Mouse (Mus musculus) mouse embryonic stem cell (cell line): ENCODE measurements around the gene Apoe.

Source experiments
- in situ Hi-C, 2 experiments: fragments of 300-500 bp; cut with MboI; formaldehyde crosslinking; loops; 1 replicate in 1 of 2; 3 replicates in 1 of 2; pipeline ENCODE4 v1.14.3; 2019 to 2020; ENCODE audit warnings: low sequenced_read_pairs in 2 of 2, low pct_unique_long_range_greater_than_20kb in 1 of 2, mixed read lengths in 1 of 2; ENCODE audit not compliant: unreplicated experiment in 1 of 2

Apoe gene

DNA sequence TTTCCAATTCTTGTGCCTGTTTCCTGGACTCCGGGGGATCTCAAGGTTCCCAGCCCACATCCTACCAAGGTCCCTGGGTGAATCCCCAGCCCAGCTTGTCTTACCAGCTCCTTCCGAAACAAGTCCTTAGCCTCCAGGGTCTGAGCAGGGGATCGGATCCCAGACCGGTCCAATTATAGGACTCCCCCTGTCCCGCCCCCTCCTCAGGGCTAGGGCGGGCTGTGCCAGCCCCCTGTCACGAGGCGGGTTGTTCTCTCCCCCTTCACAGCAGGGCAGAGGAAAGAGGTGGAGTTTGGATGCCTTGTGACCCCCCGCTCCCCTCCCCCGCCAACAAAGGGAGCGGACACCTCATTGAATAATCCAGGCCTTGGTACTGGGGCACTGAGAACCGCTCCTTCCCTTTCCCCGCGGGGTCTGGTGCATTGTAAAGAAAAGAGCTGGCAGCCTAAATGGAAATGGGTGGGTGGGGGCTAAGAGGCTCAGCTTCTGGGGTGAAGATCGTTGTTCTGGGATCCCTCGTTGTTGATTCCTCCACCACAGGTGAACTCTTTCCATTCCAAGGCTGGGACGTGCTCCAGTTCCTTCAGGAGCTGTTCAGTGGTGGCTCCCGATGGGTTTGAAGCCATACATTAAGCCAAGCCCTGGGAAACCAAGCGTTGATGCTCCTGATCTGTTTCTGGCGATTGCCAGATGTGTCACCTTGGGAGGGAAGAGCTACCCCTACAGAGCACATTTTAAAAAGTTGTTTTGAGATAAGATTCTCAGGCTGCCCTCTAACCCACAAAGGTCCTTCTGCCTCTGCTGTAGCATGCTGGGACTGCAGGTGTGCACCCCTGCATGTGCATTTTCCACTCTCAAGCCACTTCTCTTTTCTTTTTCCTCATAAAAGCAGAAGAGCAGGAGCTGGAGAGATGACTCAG, at the start of gene Apoe:
Apoe (minus strand) TSS at position 282 of the 920 bp plus-strand sequence.
- in situ Hi-C loops, result no loop called here

DNA sequence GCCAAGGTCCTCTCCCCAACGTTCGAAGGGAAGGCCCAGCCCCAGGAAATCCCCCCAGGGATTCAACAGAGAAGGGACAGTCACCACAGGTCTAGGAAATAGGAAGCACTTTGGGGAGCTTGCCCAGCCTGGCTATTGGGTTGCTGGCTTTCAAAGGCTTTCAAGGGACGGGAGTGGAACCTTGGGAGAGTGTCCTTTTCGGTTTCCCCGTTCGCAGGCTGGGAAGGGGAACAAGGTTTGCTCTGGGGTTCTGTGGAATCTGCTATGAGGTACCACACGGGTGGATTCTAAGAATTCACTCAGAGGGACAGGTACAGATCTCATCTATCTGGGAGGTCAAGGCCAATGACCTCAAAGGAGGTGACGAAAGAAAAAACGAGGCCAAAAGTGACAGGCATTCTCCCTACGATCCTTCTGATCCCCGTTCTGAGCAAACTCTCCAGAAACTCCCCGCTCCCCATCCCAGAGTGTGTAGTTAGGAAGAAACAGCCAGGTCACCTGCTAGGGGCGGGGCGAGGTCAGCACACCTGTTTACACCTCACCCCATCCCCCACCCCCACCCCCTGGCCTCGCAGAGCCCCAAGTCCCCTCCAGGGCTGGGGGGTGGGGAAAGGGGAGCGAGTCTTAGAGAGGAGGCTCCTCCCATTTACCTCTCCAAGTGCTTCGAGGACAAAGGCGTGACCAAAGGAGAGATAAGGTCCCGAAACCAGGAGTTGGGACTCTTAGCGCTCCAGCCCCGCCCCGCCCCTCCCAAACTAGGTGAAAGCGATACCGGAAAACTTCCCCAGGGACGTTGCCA, 48.6 kb upstream of the Apoe start:
- in situ Hi-C loops, result loop anchor here (5.0 kb wide), 1 partner anchor 40 kb away; no protein-coding TSS in a partner anchor

DNA sequence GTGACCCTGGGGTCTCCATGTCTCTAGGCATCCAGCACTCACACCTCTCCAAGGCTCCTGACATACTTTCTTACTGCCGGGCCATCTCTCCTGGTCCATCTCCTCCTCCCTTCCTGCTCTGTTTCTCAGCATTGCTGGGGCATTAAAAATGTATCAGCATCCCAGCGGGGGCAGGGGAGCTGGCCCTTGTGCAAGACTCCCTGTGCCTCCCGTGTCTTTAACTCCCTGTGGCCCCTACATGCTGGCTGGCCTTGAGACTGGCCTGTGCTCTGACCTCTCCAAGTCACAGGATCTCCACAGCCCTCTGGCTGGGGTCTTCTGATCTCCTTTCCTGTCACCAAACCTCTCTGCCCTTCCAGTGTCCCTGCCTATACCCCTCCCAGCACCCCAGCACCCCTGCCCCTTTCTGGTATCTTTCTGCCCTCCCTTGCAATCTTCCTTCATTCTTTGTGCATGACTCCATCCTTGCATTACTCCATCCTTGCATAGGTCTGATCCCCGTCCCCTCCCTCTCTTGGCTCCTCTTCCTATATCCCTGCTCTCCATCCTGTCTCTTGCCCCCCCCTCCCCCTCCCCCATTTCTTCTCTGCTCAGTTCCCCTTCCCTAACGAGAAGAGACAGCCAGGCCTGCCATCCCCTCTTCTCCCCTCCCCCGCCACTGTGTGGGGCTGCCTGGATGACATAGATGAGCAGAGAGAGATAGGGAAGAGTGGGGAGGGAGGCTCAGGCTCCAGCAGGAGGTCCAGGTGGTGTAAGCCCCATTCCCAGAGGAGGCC, 47.6 kb upstream of the Apoe start:
- in situ Hi-C loops, result loop anchor here (5.0 kb wide), 1 partner anchor 41 kb away; no protein-coding TSS in a partner anchor

DNA sequence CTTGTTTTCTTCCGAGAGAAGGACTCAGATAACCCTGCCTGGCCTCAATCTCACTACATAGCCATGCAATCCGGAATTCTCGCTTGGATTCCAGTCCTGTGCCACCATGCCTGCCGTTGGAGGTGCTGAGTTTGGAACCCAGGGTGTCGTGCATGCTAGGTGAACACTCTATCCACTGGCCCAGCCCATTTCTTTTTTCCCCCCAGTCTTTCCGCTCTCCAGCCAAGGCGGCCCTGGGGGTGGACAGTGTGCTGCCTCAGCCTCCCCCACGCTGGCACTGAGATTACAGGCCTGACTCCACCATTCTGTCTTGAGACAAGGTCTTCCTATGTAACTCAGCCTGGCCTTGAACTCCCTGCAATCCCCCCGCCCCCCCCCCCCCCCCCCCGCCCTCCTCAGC, 47.0 kb upstream of the Apoe start:
- in situ Hi-C loops, result loop anchor here (5.0 kb wide), 1 partner anchor 41 kb away; no protein-coding TSS in a partner anchor

DNA sequence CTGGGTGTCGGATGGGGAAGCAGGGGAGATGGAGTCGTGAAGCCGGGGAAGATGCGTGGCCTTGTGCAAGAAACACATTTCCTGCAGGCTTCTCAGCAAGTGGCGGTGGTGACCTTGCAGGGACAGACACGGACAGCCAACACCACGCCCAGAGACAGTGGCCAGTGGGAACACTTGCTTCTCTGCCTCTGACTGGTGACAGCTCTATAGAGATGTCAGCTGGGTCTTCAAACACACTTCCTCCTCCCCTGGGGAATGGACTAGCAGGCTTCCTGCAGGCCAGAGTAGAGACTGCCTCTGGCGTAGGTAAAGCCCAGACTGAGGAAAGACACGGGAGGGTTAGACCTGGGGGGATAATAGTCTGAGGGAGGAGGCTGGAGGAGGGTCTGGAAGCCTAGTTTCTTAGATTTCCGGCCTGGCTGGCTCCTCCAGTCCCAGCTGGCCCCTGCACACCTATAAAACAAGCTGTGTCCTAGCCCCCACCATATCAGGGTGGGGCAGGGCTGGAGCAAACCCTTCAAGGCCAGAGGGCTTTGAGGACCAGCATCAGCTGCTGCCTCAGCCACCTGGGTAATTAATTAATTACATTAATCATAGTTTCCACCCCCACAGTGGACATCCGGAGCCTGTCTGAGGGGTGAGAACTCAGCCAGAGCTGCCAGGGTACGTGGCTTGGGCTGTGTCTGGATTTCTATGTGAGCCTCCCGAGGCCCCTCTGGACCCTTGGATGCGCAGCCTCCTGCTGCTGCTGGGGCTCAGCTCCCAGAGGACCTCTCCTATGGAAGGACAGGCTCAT, 45.8 kb upstream of the Apoe start:
- in situ Hi-C loops, result loop anchor here (5.0 kb wide), 1 partner anchor 43 kb away; no protein-coding TSS in a partner anchor

DNA sequence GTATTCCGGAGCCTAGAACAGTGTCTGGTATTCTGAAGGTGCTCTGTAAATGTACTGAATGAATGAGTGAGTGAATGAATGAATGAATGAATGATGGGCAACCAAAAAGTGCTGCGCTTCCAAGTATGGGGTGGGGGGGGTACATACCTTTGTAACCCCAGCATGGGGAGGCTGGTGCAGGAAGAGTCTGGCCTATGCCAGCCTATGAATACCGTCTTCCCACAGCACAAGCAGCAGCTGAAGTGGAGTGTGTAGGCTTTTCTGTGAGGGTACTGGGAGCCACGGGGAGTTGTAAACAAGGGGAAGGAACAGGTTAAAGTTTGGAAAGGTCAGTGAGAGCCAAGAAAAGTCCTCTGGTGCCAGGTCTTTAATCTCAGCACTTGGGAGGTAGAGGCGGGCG, 44.8 kb upstream of the Apoe start:
- in situ Hi-C loops, result no loop called here

DNA sequence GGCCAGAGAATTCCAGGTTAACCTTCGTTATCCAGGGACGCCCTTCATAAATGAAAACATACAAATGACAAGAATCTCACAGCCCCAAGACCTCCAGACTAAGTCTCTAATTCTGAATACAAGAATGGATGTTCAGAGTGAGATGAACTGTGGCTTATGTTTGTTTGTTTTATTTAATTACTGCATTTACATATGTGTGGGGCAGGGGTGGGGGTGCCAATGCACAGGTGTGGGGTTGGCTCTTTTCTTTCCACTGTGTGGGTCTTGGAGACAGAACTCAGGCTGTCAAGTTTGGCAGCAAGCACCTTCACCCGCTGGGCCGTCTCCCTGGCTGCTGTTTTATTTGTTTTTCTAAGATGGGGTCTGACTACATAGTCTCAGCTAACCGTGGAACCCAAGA, 43.5 kb upstream of the Apoe start:
- in situ Hi-C loops, result no loop called here

DNA sequence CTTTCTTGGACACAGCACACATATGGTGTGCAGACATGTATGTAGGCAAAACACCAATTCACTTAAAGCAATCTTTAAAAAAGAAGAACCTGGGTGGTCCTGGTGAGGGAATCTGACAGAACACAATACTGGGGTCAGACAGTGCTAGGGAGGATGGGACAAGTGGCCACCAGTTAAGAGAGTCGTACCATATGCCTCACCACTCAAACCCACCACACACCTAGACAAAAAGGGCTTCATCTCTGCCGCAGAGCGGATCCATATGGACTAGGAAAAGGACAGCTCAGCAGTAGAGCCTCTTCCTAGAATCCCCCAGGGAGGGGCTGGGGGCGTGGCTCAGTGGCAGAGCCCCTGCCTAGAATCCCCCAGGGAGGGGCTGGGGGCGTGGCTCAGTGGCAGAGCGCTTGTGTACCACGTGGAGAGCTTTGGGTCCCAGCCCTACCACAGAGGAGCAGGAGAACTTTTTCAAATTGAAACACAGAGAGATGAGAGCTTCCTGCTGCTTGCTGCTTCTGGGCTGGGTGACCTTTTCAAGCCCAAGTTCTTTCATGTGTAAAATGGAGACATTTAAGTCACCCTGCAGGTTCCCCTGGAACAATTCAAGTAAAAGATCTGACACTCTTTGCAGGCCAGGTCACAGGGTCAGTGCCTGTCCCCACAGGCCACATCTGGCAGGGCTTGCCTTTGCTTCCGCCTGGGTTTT, 42.5 kb upstream of the Apoe start:
- in situ Hi-C loops, result no loop called here

DNA sequence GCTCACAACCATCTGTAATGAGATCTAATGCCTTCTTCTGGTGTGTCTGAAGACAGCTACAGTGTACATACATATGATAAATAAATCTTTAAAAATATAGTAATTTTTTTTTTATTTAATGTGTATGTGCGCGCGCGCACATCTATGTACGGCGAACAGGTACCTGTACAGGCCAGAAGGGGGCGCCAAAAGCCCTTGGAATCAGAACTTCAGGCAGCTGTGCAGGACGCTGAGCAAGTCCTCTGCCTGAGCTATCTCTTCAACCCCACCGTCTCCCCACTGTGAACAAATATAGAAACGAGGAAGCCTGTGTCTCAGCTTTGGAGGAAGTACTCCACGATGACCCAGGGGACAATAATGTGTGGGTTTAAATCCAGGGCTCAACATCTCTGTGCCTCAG, 41.3 kb upstream of the Apoe start:
- in situ Hi-C loops, result no loop called here

DNA sequence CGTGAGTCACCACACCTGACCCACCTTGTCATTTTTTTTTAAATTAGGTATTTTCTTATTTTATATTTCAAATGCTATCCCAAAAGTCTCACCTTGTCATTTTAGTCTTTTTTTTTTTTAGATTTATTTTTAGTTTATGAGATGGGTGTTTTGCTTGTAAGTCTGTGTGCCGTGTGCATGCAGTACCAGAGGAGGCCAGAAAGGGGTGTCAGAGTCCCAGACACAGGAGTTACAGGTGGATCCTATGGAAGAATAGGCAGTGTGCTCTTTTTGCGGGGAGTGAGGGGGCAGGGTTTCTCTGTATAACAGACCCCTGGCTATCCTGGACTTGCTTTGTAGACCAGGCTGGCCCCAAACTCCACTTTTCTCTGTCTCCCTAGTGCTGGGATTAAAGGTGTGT, 39.8 kb upstream of the Apoe start:
- in situ Hi-C loops, result no loop called here

DNA sequence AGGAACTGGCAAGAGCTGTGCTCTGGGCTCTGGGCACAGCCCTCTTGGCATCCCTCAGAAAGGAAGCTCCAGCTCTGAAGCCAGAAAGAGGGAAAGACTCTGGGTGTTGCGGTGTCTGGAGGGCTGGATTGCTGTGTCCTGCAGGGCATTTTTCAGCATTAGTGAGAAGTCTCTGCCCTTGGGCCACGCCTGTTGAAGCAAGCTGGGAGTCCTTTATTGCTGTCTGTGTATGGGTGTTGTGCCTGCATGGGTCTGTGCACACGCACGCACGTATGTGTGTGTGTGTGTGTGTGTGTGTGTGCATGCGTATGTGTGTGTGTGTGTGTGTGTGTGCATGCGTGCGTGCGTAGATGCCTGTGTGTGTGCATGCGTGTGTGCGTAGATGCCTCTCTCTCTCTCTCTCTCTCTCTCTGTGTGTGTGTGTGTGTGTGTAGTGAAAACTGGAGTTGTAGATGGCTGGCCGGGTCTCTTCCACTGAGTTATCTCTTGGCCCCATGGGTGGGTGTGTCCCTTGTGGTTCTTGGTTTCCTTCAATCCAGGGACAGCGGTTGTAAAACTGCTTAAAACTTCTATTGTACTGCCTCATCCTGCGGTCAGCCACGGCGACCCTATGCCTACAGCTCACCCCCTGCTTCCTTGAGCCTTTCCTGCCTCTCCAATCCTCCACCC, 37.5 kb upstream of the Apoe start:
- in situ Hi-C loops, result no loop called here

DNA sequence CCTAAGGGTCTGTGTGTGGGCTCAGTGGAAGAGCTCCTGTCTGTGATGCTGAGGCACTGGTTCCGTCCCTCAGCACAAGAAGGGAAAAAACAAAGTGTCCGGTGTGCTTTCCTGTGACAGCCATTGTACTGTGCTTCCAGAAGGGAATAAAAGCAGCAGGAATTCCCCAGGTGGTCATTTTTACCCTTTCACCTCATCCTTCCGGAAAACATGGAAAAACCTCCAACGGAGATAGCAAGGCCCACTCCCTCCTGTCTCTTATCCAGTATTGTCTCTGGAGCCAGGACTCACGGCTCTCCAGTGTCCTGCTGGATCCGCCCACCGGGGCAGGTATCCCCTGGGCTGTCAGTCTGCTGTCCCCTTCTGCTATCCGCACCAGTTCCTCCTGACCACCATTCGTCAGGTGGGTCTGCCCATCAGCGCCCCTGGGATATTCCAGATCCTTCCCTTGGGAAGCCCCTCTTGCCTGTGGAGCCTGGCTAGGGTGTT, 35.2 kb upstream of the Apoe start:
- in situ Hi-C loops, result no loop called here

DNA sequence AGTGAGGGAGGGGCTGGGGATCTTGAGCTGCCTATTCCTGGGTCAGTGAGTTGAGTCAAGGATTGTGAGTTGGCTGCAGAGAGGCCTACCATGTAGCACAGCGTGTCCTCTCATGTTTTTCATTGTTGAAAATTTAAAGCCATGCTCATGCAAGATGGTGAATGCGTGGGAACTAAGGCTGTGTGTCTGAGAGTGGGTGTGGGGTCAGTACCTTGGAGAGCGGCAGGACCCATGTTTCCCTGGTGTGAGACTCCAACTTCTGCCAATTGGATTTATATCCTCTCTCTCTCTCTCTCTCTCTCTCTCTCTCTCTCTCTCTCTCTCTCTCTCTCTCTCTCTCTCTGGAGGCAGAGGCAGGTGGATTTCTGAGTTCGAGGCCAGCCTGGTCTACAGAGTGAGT, 27.6 kb upstream of the Apoe start:
- in situ Hi-C loops, result no loop called here

DNA sequence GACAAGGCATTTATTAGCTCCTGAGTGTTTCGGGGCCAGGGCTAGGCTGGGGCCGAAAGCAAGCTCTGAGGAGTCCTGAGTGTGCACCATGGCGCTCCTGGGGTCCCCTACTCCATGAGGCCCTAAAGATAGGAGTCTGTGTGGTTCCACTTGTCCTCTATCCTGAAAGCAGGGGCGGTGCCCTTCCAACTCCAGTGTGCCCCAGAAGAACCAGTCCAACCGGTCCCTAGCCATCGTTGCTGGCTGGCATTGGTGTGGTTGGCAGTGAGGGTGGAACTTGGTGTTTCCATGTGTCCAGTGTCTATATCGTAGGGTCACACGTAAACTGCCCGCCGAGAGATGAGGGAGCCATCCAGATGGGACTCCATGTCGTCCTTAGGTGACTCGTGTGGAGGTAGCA, 25.2 kb upstream of the Apoe start:
- in situ Hi-C loops, result no loop called here

DNA sequence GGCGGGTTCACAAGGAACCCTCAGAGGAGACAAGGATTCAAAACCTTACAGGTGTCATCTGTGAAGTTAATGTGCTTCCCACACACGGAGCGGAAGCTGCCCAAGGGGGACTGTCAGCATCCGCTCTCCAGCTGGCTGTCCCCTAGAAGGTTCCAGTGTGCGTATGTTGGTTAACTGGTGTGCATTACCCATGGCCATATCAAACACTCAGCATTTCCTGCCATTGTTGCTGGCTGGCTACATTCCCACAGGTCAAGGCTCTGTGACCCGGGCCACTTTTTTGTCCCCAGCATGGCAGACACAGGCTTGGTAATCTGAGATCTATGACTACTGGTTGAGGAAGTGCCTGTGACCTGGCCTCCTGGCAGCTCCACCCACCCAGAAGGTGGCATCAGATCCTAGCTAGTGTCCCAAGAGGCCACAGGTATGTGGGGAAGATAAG, 23.8 kb upstream of the Apoe start:
- in situ Hi-C loops, result no loop called here

DNA sequence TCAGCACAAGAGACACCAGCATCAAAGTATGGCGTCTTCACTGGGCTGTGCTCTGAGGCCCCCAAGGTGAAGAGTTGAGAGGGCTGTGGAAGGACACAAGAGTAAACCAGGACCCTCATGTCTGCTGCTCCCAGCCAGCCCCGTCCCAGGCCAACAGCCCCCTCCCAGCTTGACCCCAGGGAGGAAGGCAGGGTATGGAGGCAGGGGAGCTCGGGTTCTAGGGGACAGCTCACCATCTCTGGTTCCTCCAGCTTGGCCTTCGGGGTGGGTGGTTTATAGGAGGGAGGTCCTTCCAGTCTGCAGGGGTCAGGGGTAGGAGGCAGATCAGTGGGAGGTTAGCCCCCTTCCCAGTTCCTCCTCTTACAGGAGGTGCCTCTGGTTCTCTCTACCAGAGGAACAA, 20.2 kb upstream of the Apoe start:
- in situ Hi-C loops, result no loop called here
